Mouse (Mus musculus): ENCODE results near the gene Inhbe. TPM values are rescaled to one million over a fixed set of nuclear protein-coding genes. Genes with fewer than 3 reads are reported as not detected.

The Inhbe gene
- polyA plus RNA-seq, 1 experiment from 2014 or later, result 0.05 TPM

Other genes starting within 250 kb of the Inhbe start
- 51.1 and 57.9 TPM in 2 replicates for gene Os9, start 233.3 kb downstream of the Inhbe start, polyA plus RNA-seq (2014; fragmentation: Nextera tagmentation; extraction: Ambion mirVana)
- 7.8 and 8.4 TPM in 2 replicates for gene B4galnt1, start 189.2 kb downstream of the Inhbe start, polyA plus RNA-seq (2014; fragmentation: Nextera tagmentation; extraction: Ambion mirVana)
- gene Slc26a10, start 173.8 kb downstream of the Inhbe start, polyA plus RNA-seq (2014; fragmentation: Nextera tagmentation; extraction: Ambion mirVana), result 0.93 and 1.1 TPM in 2 replicates
- 31.6 and 33.5 TPM in 2 replicates for gene Arhgef25, start 164.3 kb downstream of the Inhbe start, polyA plus RNA-seq (2014; fragmentation: Nextera tagmentation; extraction: Ambion mirVana)
- gene Dtx3, start 158.7 kb downstream of the Inhbe start, polyA plus RNA-seq (2014; fragmentation: Nextera tagmentation; extraction: Ambion mirVana), result 157 and 170 TPM in 2 replicates
- 16.4 and 17.2 TPM in 2 replicates for gene Pip4k2c, start 142.8 kb downstream of the Inhbe start, polyA plus RNA-seq (2014; fragmentation: Nextera tagmentation; extraction: Ambion mirVana)
- gene Kif5a, start 91.1 kb downstream of the Inhbe start, polyA plus RNA-seq (2014; fragmentation: Nextera tagmentation; extraction: Ambion mirVana), result 21.7 and 23.6 TPM in 2 replicates
- 202 and 207 TPM in 2 replicates for gene Dctn2, start 88.0 kb downstream of the Inhbe start, polyA plus RNA-seq (2014; fragmentation: Nextera tagmentation; extraction: Ambion mirVana)
- gene Mbd6, start 65.4 kb downstream of the Inhbe start, polyA plus RNA-seq (2014; fragmentation: Nextera tagmentation; extraction: Ambion mirVana), result 22.6 and 24.0 TPM in 2 replicates
- 191 and 195 TPM in 2 replicates for gene Mars, start 42.6 kb downstream of the Inhbe start, polyA plus RNA-seq (2014; fragmentation: Nextera tagmentation; extraction: Ambion mirVana)
- gene Arhgap9, start 32.4 kb downstream of the Inhbe start, polyA plus RNA-seq (2014; fragmentation: Nextera tagmentation; extraction: Ambion mirVana), result 0.88 and 1.7 TPM in 2 replicates
- 6.1 and 6.5 TPM in 2 replicates for gene Gli1, start 12.4 kb downstream of the Inhbe start, polyA plus RNA-seq (2014; fragmentation: Nextera tagmentation; extraction: Ambion mirVana)
- not detected in 2 replicates for gene Inhbc, start 16.0 kb upstream of the Inhbe start, polyA plus RNA-seq (2014; fragmentation: Nextera tagmentation; extraction: Ambion mirVana)
- gene R3hdm2, start 25.9 kb upstream of the Inhbe start, polyA plus RNA-seq (2014; fragmentation: Nextera tagmentation; extraction: Ambion mirVana), result 34.7 and 44.6 TPM in 2 replicates
- not detected in 2 replicates for gene Stac3, start 147.3 kb upstream of the Inhbe start, polyA plus RNA-seq (2014; fragmentation: Nextera tagmentation; extraction: Ambion mirVana)
- gene Ndufa4l2, start 160.6 kb upstream of the Inhbe start, polyA plus RNA-seq (2014; fragmentation: Nextera tagmentation; extraction: Ambion mirVana), result 5.9 and 6.1 TPM in 2 replicates
- gene Shmt2, start 168.0 kb upstream of the Inhbe start, polyA plus RNA-seq (2014; fragmentation: Nextera tagmentation; extraction: Ambion mirVana), result 112 and 123 TPM in 2 replicates
- 37.6 and 40.4 TPM in 2 replicates for gene Nxph4, start 180.1 kb upstream of the Inhbe start, polyA plus RNA-seq (2014; fragmentation: Nextera tagmentation; extraction: Ambion mirVana)

Measured in forebrain, embryonic 11.5 days (tissue).